Mouse (Mus musculus): ENCODE measurements at regions not wholly inside any gene's neighbourhood (a gene's known extent, or its start where the extent isn't known, plus 50 kb on each side); places are given as distances from the start of the nearest gene placed in this dataset.
"Not testable (repeated sequence)": the region's sequence is repeated elsewhere in the genome, so short reads cannot be mapped to it uniquely, and the experiment has no call there.

GRCm38 (mm10) chr14:61757086-61757822, 150.0 kb downstream of the Kcnrg start:
- DNase-seq: peak; percentile 27 to 57

DNA sequence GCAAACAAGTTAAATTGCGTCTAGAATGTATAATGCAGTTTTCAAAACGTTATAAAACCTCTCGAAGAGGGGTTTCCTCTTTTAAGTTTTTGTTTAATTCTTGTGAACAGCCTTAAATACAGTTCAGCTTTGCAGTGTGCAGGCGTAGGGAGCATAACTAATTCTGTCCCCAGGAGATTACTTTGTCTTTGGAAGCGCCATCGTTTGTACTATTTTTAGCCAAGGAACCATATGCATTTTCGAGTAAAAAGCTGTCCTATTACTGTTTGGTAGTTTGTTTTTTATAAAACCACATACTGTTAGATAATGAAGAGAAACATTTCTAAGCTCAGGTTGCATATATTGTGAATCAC, 150.5 kb downstream of the Kcnrg start:
- DNase-seq: no peak

DNA sequence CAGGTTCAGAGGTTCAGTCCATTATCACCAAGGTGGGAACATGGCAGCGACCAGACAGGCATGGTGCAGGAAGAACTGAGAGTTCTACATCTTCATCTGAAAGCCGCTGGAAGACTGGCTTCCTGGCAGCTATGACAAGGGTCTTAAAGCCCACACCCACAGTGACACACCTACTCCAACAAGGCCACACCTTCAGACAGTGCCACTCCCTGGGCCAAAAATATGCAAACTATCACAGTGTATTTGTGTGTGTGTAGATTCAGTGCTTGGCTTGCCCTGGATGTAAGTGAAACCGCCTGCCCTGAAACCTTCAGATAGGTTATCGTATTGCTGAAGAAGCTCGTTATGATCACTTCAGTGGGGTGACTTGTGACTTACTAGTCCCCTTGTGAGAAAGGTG, 151.3 kb downstream of the Kcnrg start:
- no peak for DNase-seq

DNA sequence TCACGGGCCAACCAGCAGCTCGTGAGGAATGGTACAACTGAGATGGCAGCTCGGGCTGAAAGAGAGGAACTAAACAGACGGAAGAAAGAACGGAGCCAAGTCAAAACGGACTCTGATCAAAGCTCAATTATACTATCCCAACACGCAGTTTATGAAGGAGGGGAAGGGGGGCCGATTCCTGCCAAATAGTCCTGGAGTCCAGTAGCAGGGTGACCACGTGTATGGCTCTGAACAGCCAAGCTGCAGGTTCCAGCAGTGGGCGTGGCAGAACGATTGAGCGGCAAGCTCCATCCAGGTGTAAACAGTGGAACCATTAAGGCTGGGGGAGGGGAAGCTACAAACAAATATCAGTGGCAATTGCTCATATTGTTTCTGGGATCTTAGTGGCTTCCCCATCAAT, 152.9 kb downstream of the Kcnrg start:
- not testable (repeated sequence) for DNase-seq

GRCm38 (mm10) chr14:61762076-61762475, 154.8 kb downstream of the Kcnrg start:
- no peak for DNase-seq

DNA sequence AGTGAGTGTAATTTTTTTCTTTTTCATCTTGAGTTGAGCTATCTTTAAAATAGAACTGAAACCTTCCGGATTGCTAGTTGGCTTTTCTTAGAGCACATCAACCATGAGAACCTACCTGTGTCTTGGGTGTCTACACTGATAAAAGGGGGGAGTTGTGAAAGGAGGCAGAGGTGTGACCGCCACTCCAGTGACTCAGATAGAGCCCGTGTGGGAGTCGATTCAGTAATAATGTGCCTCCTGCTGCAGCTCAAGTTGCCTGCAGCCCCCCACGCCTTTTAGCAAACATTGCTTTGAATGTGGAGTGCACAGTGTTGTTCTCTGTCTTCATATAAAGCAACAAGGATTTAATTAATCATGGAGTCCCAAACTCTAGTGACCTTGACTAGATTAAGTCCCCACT, 162.6 kb downstream of the Kcnrg start:
- no peak for DNase-seq

DNA sequence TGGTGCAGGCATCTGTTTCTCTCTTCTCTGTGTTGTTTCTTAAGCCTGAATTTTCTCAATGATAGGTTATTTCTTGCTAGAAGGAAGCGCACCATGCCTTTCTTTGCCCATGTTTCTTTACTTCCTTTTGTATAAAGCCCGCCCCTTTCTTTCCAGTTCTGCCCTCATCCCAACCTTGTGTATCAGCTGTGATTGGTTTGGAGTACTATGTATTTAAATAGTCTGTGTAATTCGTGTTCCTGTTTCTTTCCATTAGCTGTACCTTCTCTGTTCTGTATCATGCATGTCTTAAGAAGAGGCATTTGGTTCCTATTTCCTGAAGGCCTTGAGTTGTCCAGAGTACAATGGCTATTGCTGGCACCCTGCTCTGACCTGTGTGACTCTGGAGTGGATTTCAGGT, 166.9 kb downstream of the Kcnrg start:
- DNase-seq: no peak

DNA sequence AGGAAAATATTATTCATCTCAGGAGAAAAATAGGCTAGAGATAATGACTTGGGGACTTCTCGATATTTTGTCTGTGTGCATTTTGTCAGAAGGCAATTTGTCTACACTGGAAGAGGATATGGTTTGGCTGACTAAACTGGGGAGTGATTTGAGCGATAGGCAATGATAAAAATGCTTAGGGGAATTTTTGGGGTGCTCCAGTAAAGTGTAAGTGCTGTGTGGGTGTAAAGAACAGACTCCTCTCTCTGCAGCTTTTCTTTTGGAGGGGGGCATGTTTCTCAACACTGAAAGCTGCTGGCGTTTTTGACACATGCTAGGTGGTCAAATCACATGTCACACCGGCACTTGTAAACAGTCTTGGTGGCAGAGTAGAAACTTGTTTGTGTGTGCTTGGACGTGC, 171.4 kb downstream of the Kcnrg start:
- DNase-seq: no peak

DNA sequence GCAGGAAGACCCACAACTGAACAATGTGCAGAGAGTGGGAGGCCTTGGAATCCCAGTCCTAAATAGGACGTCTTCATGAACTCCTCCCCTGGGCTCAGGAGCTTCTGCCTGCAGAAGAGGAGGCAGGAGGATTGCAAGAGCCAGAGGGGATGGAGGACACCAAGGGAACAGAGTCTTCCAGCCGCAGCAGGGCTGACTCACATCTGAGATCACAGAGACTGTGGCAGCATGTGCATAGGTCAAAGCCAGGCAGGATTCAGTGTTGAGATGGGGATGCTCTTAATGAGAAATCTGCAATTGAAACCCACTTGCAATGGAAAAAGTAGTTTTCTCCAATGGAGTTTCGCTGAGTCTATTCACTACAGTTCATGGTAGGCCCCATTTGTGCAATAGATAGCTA, 175.9 kb downstream of the Kcnrg start:
- DNase-seq: no peak

DNA sequence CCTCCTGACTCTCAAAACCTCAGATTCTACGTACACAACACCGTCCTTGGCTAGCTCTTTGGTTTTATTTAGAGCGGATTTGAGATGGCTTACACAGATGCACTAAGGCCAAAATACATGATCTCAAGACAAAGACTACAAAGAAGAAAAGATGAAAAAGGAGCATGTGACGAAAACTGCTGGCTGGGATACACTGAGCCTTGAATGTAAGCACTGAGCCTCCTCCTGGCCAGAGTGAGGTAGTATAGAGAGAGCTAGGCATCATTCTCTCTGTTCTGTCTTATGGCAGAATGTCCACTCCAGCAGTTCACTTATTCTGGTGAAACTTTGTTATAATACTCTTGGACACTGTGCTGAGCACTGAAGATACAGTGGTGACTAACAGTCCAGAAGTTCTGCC, 177.4 kb downstream of the Kcnrg start:
- no peak for DNase-seq

DNA sequence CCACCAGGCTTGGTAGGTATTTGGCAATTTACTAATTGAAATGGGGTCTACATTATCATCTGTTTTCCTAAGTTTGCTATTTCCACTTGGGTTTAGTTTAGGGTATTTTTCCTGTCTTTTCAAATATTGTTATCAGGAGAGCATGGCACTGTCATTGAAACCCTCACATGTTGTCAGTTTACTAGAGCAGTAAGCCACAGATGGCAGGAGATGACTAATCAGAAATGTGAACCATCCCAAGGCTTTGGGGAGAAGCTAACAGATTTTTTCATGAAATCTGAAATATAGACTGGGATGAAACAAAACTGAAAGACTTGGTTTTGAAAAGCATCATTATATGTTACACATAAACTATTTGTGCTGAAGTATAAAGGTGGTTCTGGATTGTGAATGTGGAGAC, 178.8 kb downstream of the Kcnrg start:
- DNase-seq: no peak

DNA sequence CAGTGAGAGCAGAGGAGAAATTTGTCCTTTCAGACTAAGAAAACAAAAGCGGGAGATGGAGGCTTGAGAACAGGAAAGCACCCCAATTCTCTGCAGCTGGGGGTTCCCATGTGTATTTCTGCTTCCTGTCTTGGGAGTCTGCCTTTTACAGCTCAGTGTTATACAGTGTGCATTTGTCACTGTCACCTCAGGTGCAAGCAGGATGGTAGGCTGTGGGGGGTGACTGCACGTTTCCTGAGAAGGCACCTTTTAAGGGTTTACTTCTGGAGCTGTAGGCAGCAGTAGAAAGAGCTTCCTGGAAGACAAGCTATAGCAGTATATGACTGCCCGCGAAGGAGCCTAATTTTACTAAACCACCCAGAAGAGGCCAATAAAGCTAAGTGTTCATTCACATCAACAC, 180.5 kb downstream of the Kcnrg start:
- DNase-seq: no peak

GRCm38 (mm10) chr14:61788998-61789790, 181.9 kb downstream of the Kcnrg start:
- peak; percentile 9 to 37 for DNase-seq

DNA sequence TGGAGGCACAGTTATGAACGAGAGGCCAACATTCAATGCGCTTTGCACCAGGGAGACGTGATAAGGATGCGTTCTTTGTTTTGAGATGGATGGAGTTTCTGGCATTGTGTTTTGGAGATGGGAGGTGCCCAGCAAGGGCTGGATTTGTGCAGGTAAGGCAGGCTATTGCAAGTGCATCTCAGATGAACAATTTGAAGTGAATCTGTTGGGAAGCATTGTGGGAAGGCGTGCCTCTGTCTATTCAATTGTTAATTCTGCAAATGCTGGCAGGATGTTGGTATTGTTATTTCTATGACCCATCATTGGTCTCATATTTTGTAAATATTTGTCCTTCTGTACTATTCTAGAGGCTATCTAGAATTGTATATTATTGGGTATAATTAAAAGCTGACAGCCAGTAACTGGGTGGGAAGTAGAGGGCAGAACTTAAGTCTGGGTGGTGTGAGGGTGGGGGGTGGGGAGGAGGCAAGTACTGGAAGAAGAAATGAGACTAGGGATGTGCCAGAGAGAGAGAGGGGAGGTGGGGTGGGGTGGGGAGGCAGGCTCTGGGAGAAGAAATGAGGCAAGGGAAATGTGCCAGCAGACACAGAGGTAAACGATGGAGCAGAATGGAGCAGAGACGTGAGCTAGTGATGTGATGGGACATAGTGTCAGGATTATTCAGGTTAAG, 188.9 kb downstream of the Kcnrg start:
- DNase-seq: no peak

- DNase-seq: no peak
Measured at GRCm38 (mm10) chr14:61796671-61797070, 189.4 kb downstream of the Kcnrg start.

DNA sequence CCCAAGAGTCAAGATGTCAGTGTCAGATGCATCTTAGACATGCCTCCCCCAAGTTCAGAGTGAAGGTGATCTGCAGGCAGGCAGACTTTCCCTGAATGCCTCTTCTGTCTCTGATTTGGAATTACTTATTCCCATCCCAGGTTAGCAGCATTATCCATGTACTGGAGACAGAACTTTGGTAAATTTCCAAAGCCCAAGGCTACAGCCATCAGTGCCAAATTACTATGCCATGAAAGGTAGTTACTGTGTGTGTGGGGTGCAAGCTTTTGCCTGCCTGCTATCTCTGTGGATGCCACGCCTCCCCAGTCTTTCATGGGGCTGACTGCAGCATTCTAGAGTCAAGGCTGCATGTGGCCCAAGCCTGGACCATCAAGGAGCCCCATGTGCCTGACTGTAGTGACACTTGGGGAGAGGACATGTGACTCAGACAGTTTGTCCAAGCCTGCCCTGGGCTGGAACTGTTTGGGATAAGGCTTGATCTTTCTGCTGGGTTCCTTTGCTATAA, 196.2 kb downstream of the Kcnrg start:
- DNase-seq: no peak

DNA sequence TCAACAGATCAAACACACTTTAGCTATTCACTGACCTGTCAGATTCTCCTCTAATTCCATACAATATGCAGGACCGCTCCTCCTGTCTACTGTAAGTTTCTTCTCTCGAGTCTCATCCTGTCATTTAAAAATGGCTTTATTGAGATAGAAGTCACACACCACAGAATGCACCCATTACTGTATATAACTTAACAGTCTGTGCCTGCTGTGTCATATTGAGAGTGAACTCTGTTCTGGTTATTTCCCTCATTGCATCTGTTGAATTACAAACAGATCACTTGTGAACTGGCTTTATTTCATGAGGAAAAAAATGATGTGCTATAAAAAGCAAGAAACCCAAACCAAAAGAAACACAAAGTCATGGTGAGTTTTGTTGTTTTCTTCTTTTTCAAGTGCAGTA, 198.2 kb downstream of the Kcnrg start:
- DNase-seq: no peak

- no peak for DNase-seq
Measured at GRCm38 (mm10) chr14:61808193-61808592, 200.9 kb downstream of the Kcnrg start.

DNA sequence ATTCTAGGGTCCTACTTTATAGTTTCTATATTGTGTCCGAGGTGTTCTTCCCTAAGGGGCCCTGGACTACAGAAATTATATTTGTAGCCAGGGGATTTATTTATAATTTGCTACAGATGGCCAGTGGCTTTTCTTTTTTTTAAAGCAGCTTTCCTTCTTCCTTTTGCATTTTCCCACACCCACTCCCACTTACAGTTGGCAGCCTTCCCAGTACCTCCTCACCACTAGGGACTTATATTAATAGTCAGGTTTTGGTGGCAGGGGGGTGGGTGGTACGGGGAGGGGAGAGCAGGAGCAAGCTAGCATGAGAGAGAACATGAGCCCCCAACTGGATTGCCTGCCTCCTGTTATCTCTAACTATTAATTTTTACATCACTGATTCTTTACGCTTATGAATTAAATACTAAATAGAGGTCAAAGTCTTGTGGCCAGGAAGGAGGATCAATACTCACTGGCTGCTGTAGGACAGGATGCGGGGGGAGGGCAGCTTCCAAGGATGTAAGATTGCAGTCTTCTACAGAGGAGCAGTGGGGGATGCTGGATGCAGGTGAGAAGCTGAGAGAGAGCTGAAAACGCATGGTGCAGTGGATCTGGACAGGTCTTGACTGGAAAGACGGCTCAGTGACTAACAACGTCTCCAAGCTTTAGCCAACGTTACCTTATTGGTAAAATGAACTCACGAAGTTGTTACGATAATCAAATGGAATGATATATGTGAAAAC, 202.6 kb downstream of the Kcnrg start:
- DNase-seq: no peak

- no peak for DNase-seq
Measured at GRCm38 (mm10) chr14:61810836-61811235, 203.6 kb downstream of the Kcnrg start.

GRCm38 (mm10) chr14:61817711-61818110, 210.5 kb downstream of the Kcnrg start:
- no peak for DNase-seq

- DNase-seq: no peak
Measured at GRCm38 (mm10) chr14:61818365-61818764, 211.1 kb downstream of the Kcnrg start.

- DNase-seq: no peak
Measured at GRCm38 (mm10) chr14:61819251-61819650, 212.0 kb downstream of the Kcnrg start.

Data from cerebellum, postnatal 25 days (tissue).